Mouse (Mus musculus) monocyte, adult 2 months (primary cell): Measurements from ENCODE around the gene Akap14.

Experiments
- DNase-seq, 2 experiments: peaks; one replicate each; pipeline ENCODE4 v3.0.0; 2022; ENCODE audit warnings: low spot score in 2 of 2, low read depth in 1 of 2

Gene Akap14

DNA sequence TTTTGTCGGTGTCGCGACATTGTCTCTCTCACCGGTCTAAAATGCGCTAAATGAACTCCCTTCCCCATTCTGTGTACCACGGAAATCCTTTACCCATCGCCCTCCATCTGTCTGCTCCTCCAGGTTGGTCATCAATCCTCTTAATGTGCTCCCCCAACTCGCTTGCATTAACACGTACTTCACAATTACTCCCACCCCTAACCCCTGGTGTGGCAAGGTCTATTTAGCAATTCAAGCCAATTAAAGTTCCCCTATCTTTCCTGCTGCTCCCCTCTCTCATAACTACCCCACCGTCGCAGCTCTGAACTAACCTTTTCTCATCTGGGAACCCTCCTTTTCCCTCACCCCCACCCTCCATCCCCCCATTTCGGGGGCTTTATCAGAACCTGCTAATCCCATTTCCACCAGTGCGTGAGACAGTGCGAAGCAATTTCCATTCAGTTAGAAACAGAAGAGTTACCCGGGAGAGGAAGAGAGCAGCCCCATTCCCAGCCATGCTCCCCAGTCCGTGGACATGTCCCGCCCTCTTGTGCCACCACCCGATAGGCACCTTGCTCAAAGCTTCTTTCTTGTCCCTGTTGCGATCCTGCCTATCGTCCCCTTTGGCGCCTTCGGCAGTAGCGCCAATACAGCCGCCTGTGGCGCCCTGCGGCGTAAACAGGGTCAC, 59.0 kb downstream of the Akap14 start:
- DNase-seq = no peak

DNA sequence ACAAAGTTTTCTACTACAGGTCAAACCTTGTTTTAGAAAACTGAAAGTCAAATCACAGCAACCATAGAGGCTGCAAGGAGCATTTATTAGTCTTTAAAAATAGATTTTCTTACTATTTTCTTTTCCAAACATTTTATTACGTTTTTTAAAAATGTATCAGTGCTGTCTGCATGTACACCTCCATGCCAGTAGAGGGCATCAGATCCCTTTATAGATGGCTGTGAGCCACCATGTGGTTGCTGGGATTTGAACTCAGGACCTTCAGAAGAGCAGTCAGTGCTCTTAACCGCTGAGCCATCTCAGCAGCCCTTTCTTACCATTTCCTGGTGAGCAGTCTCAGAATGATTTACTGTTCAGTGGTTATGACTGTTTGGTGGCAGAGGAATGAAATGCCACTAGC, 64.8 kb downstream of the Akap14 start:
- DNase-seq = no peak
